In the genomic region with DNA sequence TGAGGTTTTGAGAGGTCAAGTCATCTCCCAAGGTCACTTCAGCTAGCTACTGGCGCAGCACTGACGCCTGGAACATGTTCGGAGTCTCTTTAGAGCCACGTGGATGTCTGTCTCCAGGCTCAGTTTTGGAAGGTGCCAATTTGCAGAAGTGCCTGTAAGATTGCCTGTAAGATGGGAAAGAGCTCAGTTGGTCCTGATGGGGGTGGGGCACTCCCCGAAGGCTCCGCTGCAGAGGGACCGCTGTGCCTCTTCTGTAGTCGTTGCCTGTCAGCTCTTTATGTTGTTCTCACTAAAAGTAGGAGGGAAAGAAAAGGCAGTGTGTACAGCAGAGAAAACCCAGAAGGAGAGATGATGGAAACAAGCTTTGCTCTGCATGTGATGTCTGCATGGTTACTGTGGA, we compare ENCODE assay signal across 21 mouse cellular contexts.
DNase-seq lines count a peak whose midpoint lies in the region; ATAC-seq lines count a peak whose summit lies in the region.
"Had no signal": no experiment of that assay in that cellular context is flagged by ENCODE, and none has a peak within 500 bp of the region (broad histone marks: within the 10 kb centered on the region; RNA-seq: fewer than 3 reads in every experiment).

No protein-coding gene starts in this region.

- H3K27me3 ChIP-seq in forebrain, embryonic 10.5 days (ENCODE audit: poor library complexity, severe bottlenecking) = 0 out of 2 replicates have a peak, but pooled peaks cover 3% of the 10 kb centered on the region
- no peaks in the 10 kb centered on the region for H3K27me3 ChIP-seq in forebrain, embryonic 11.5 days (ENCODE audit: control insufficient read depth, insufficient read depth, low read length)
- H3K27me3 ChIP-seq: embryonic facial prominence, embryonic 12.5 days had no signal

- H3K27ac ChIP-seq in forebrain, embryonic 10.5 days = peak overlapping the region; percentile 35; the same call in 1 of the 2 replicates
- H3K27ac ChIP-seq in forebrain, embryonic 11.5 days (ENCODE audit: low read depth, low read length) = no peak overlapping the region
- H3K27ac ChIP-seq: embryonic facial prominence, embryonic 12.5 days; heart, embryonic 15.5 days; macrophage; stomach, postnatal 0 days had no signal

- no peaks in the 10 kb centered on the region for H3K36me3 ChIP-seq in forebrain, embryonic 10.5 days (replicated peaks)
- no peaks in the 10 kb centered on the region for H3K36me3 ChIP-seq in forebrain, embryonic 11.5 days (ENCODE audit: control insufficient read depth, insufficient read depth, low read length)
- H3K36me3 ChIP-seq: embryonic facial prominence, embryonic 12.5 days; heart, embryonic 15.5 days; limb, embryonic 10.5 days had no signal

- H3K4me1 ChIP-seq in forebrain, embryonic 10.5 days = peaks cover 95% of the 10 kb centered on the region
- H3K4me1 ChIP-seq in forebrain, embryonic 11.5 days (replicated peaks; ENCODE audit: control insufficient read depth, insufficient read depth, low read length) = peaks cover 36% of the 10 kb centered on the region

- H3K4me3 ChIP-seq in forebrain, embryonic 10.5 days = no peak overlapping the region
- no peak overlapping the region for H3K4me3 ChIP-seq in forebrain, embryonic 11.5 days (ENCODE audit: low read depth, low read length)
- H3K4me3 ChIP-seq: embryonic facial prominence, embryonic 12.5 days; heart, embryonic 15.5 days; limb, embryonic 10.5 days had no signal

- 77% methylated on average over 8 of the region's 8 CpGs for WGBS in forebrain, embryonic 10.5 days
- WGBS in forebrain, embryonic 11.5 days = 67% methylated on average over 8 of the region's 8 CpGs

- H3K4me2 ChIP-seq in forebrain, embryonic 11.5 days (ENCODE audit: low read depth, low read length, severe bottlenecking) = no peak overlapping the region
- H3K4me2 ChIP-seq: embryonic facial prominence, embryonic 12.5 days; heart, embryonic 15.5 days had no signal

- no peak for ATAC-seq in forebrain, embryonic 11.5 days (replicated peaks; ENCODE audit: low FRiP score)
- ATAC-seq in CD4-positive, CD25-positive, alpha-beta regulatory T cell, adult 4 months = no peak
- ATAC-seq: intestine, postnatal 0 days; lung, postnatal 0 days had no signal

- no peak for DNase-seq in forebrain, embryonic 10.5 days (ENCODE audit: extremely low spot score, low spot score)
- no peak for DNase-seq in forebrain, embryonic 11.5 days (ENCODE audit: low spot score)
- DNase-seq in layer of hippocampus, adult 9-11 months = peak; percentile 34
- no peak for DNase-seq in layer of hippocampus, adult 11-12 months (ENCODE audit: low spot score)
- DNase-seq in right cerebral cortex, postnatal 10 days (ENCODE audit: low spot score in 2 of 2) = peak; percentile 61 to 76
- DNase-seq in right cerebral cortex, adult 2 months (ENCODE audit: low spot score in 2 of 2) = no peak
- no peak for DNase-seq in cerebellum, postnatal 36 days
- DNase-seq: adrenal gland, postnatal 14 days; cerebellum, adult 11 months; cerebellum, adult 9-11 months; heart, postnatal 4 days; kidney, postnatal 25 days; thymus, adult 2 months had no signal

- H3K9ac ChIP-seq in forebrain, embryonic 11.5 days (ENCODE audit: low read length) = no peak overlapping the region
- H3K9ac ChIP-seq: embryonic facial prominence, embryonic 12.5 days; heart, embryonic 15.5 days had no signal

- H3K9me3 ChIP-seq in forebrain, embryonic 10.5 days = no peaks in the 10 kb centered on the region
- no peaks in the 10 kb centered on the region for H3K9me3 ChIP-seq in forebrain, embryonic 11.5 days (ENCODE audit: control insufficient read depth, low read length)
- H3K9me3 ChIP-seq: embryonic facial prominence, embryonic 12.5 days; heart, embryonic 15.5 days; limb, embryonic 10.5 days had no signal

Comparison
In these comparisons a context has a peak if more than half of its experiments do, and no peak if none do; other contexts are left out.
1. DNase-seq: peak in layer of hippocampus, adult 9-11 months (single experiment) and right cerebral cortex, postnatal 10 days (2 of 2); none in forebrain, embryonic 10.5 days (single experiment), forebrain, embryonic 11.5 days (single experiment), layer of hippocampus, adult 11-12 months (single experiment), right cerebral cortex, adult 2 months (0 of 2) and cerebellum, postnatal 36 days (0 of 2).